Mouse (Mus musculus) activated CD4-positive, CD25-positive, alpha-beta regulatory T cell, adult 4 months (primary cell): ENCODE data around the gene Sec22c. TPM values are rescaled to one million over a fixed set of nuclear protein-coding genes. Genes with fewer than 3 reads are reported as not detected.
A peak's percentile ranks its signal among the peaks of the same experiment; 100 is the strongest.

Source experiments
- ATAC-seq: one replicate; pipeline ENCODE4 v1.8.0; 2017
- polyA plus RNA-seq, 2 experiments: library from polyadenylated mRNA; unstranded; fragments of 100-300 nt; shearing (Covaris generic); gene quantifications; one replicate each; pipeline ENCODE4 v1.2.1; 2017

Gene Sec22c
- polyA plus RNA-seq = 10 to 100 TPM; 13.3 to 17.7 TPM

DNA sequence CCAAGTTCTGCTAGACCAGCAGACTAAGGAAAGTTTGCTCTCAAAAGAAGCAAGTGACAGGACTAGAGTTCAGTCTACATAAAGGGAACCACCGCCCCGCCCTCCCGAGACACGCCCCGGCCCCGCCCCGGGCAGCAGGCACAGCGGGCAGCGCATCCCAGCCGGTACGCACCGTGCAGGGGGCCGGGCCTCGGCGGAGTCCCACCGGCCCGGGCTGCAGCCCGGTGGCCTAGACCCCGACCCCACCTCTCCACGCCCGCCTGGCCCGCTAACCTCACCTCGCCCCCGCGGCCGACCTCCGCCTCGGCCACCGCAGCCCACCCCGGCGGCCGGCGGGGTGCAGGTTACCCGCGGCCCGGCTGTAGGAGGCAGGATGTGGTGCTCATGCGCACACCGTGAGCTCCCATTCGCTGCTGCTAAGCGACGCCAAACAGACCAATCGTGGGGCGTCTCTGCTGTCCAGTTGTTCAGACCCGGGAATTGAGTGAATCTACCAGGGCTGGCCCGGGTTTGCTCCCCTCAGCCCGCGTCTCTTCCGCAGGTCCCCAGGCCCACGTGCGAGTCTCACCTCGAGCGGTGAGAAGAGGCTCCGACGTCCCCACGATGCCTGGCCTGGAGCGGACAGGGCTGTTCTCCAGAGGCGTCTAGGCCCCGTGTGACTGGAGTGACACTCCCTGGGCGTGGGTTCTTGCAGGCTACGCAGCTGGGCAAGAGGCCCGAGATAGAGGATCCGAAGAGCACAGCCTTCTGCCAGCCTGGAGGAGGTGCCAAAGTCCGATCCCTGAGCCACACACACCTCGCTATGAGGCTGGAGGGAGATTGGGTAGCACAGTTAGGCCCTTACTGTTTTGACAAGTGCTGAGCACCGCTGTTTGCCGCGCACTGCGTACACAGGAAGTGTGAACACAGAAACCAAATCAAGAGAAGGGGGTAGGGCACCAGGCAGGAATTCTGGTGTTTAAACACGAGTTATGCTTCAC is at the start of gene Sec22c:
Sec22c (minus strand) TSS at position 845 of the 980 bp plus-strand sequence.
- peak; percentile 82 for ATAC-seq

DNA sequence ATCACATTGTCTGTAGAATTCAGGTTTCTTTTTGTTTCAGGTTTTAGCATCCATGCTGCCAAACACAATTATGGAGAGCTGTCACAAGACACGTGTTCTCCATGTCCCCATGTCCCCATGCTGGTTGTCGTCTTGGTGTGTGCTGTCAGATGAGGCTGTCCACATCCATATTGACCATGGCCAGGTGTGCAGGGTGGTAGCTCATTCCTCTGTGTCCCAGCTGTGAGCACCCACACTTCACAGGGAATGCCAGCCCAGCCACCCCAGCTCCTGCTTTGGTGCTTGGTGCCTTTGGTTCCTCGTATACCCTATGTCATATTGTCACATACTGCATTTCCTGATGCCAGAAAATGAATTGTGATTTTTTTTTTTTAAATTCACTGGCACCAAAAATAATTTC is 49.3 kb upstream of the Sec22c start:
- no peak for ATAC-seq

DNA sequence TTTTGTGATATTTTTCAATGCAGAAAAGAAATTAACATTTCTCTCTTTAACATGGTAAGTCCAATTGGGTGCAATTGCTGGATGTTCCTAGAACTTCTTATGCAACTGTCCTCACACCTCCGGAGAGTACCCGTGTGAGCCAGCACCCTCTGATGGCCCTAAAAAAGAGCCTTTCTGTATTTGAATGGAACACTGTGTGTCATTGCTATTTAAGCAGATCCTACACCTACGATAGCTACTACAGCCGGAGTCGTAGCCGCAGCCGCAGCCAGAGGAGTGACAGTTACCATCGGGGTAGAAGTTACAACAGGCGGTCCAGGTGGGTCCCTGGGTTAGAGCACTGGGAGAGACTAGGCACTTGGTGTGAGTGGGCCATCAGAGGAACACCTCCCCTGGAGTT is 47.5 kb upstream of the Sec22c start:
- no peak for ATAC-seq

DNA sequence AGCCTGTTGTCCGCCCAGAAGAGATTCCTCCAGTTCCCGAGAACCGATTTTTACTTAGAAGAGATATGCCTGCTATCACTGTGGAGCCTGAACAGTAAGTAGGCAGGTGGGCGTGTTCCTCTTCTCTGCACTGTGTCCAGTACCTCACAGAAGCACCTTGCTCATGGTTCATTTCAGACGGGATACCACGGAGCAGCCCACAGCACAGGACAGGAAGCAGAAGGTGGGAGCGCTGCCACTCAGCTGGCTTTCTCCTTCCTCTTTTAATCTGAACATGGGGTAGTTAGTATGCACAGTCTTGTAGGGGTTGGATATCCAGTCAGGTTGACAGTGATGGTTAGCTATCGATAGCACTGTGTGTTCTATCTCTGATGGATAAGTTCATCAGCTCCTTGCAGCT is 38.8 kb upstream of the Sec22c start:
- no peak for ATAC-seq

DNA sequence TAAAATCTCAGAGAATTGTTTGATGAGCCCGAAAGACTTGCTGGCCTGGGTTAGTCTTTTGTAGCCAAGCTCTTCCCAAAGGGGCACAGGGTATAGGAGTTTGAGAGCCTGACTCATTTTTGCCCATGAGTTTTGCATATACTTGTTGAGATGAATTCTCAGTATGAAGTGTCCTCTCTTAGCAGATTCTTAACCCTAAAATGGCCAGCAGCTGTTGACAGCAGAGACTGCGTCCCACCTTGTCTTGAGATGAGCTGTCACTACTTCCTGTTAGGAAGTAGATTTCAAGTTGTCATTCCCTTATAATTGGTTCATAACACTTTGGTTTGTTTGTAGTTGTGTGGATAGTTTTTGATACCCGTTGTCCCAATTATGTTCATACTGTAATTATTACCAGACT is 35.9 kb upstream of the Sec22c start:
- ATAC-seq = peak; percentile 68

DNA sequence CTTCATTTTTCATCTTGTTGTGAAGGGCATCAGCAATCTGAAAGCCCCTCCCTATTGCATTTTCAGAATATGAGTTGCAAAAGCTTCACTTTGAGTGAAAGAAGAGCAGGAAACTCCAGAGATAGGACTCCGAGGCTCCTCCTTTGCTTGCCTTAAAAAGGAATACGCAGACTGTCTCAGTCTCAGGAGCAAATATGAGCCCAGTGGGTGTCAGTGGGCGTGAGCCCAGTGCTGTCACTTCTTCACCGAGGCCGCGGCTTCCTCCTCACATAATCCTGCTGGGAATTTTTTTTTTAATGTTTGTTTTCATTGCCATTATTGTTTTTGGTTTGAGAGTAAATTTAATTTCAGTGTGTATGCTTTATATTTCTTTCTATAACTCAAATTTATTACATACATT is 35.2 kb upstream of the Sec22c start:
- no peak for ATAC-seq

DNA sequence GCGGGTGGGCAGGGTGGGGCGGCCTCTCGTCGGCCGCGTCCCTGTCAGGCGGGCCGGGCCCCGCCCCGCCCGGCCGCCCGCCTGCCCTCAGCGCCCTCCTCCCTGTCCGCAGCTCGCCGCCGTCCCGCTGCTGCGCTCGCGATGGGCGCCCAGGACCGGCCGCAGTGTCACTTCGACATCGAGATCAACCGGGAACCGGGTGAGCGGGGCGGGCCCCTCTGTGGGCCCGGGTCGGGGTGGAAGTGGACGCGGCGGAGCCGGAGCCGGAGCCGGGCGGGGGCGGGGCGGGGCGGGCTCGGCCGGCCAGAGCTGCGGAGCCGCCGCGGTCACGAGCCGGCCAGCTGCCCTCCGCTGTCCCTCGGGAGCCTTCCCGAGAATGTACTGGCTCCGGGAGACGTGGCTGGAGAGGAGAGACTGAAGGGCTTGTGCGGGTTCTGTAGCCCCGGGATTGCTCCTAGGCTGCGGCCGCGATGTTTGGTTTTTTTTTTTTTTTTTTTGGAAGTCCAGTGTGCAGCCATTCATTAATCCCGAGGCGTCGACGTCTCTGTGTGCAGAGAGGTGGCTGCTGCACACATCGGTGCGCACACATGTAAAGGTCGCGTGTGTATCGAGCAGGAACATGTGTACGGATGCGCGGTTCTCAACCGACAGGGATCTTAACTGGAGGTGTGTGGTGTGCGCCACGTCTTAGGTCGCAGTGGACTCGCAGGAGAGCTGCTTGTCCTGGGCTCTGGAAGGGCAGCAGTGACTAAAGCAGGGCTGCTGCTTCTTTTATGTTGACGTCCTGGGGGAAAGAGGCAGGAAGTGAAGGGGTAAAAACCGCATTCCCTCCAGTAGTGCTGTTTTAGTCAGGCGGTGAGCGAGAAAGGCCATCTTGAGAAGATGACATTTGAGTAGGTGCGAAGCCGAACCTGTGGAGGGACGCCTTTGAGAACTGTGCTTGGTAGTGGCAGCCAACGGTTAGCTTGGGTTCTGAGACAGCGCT is 14.3 kb upstream of the Sec22c start:
- peak; percentile 29 for ATAC-seq

DNA sequence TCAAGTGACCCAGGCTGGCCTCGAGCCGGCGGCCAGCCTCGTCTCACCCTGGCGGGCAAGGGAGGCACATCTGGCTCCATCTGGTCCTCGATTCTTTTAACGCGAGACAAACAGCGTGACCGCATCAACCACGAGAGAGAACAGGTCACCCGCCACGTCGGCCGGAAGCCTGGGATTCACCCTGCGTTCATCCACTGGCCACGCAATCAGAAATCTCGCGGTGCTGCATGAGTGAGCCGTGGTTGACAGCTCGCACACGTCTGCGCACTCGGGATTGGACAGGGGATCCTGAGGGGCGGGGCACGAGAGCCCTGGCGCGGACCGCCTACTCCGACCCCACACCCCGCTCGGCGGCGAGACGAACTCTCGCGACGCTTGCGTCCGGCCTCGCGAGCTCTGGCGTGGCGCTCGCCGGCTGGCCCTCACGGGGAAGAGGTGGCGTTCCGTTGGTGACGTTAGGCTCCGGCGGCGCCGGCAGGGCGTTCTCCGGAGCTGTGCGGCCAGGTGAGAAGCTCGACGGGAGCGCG is 13.6 kb upstream of the Sec22c start, which contains the start of gene Nktr:
Nktr (plus strand) TSS at position 378 of the 527 bp plus-strand sequence.
- ATAC-seq = peak; percentile 89

DNA sequence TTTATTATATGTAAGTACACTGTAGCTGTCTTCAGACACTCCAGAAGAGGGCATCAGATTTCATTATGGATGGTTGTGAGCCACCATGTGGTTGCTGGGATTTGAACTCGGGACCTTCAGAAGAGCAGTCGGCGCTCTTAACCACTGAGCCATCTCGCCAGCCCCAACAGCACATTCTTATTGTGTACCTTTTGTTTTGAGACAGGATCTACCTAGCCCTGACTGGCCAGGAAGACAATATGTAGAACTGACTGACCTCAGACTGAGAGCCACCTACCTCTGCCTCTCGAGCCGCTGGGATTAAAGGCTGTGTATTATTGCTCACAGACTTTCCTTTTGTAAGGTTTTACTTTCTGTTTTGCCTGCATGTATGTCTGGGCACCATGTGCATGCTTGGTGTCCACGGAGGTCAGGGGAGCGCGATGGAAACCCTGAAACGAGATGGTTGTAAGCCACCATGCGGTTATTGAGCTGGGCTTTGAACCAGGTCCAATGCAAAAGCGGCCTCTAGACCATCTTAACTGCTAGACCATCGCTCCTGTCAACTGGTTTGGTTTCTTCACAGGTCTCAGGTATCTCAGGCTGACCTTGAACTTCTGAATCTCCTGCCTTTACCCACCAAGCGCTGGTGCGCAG is 12.9 kb upstream of the Sec22c start:
- ATAC-seq = peak; percentile 40

DNA sequence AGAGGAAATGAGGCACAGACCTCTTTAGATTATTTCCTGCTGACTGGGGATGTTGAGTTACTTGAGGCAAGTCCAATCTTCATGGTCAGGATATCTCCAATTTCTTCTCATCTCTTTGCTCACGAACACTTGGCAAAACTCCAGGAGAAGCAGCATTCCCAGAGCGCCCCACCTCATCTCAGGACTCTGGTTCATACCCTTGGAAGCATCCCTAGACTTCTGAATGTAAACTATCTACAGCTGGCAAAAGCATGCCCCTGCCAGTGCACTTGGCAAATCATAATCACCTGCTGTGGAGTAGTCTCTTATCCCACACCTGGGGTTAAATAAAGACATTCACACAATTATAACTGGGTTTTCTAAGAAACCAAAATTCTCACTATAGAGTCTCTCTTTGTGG is 11.8 kb upstream of the Sec22c start:
- ATAC-seq = no peak

DNA sequence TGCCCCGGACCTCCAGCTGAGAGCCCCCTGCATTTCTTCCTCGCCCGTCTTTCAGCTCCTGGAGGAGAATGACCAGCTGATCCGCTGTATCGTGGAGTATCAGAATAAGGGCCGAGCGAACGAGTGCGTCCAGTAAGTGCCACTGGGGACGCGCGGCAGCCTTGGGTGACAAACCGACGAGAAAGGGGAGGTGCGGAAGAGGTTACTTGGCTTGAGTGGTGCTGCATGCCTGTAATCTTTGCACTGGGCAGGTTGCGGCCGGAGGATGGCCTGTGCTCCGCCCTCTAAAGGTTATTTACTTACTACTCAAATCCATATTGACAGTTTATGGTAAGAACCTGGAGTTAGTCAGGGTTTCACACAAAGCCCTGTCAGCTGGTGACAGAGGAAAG is 5.3 kb upstream of the Sec22c start:
- peak; percentile 33 for ATAC-seq

DNA sequence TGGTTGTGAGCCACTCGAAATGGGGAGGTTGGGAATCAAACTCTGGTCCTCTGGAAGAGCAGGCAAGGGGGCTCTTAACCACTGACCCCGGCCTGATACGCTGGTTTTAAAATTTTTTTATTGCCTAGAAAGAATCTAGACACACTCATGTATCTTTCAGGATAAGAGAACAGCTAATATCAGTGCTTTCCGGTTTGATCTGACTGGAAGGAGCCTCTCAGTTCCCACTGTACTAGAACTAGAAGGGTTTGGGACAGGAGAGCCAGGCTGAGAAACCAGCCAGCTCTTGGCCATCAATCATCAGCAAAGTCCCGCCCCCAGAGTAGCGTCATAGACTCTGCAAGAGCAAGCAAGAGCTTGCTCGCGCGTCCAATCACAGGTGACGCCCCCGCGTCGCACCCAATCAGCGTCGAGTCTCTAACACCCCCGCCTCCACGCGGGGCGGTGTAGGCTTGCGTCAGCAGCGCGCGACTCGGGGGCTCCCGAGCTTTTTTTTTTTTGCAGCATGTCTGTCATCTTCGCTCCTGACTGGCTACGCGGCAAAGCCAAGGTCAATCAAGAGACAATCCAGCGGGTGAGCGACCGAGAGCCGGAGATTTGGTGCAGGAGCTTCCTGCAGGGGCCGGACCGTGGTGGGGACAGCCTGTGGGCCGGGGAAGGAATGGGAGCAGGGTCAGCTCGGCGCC is 4.8 kb upstream of the Sec22c start, which contains the start of gene Ss18l2:
Ss18l2 (plus strand) TSS at position 432 of the 686 bp plus-strand sequence.
- peak; percentile 91 for ATAC-seq

DNA sequence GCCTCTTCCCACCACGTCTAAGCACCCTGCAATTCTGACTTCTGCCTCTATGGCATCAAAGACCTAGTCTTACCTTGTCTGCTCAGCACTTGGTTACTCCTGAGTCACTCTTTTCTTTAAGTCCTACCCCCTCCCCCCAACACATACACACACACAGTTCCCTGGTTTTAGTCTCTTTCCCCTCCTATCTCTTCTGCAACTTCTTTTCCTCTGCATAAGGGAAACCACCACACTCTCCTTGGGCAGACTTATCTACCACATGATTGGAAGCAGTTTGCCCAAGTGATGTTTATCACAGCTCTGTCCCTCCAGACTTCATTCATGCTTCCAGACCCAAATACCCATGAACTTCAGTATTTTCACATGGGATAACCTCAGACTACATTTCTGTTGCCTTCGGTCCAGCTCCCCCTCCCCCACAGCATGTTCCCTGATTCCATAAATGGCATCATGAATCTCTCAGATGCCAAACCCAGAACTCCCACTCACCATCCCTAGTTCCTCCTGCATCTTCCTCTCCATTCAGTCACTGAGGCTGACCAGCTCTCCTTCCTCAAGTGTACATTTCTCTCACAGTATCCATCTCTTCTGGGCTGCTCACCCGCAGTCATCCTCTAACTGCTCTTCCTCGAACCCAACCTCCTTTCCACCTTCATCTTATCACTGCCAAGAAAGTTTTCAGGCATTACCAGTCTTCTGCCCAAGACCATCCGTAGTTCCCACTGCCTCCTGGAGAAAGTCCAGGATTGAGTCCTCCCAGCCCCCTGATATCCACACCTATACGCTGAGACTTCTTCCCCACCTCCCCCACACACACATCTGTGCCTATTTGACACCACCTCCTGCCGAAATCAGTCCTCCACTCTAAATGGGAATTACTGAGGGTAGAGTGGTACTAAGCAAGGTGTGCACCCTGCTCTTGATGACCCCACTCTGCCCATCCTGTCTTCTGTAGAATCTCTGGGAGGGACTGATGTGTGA is 3.5 kb upstream of the Sec22c start:
- ATAC-seq = no peak

DNA sequence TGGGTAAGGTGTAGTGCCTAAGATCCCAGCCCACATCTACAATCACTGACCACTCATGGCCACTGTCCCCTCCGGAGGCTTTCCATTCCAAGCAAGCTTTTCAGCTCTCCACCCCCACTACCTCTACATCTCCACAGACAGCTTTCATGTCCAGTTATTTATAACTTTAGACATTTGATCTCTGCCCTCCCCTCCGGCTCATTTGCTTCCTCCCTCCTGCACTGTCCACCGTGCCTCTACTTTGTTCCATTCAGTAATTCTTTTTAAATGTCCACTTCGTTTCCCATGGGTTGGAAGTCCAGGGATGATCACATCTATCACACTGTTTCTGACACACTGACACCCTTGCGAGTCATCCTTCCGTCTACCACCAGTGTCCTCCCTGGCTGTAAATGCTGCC is 2.5 kb upstream of the Sec22c start:
- no peak for ATAC-seq

DNA sequence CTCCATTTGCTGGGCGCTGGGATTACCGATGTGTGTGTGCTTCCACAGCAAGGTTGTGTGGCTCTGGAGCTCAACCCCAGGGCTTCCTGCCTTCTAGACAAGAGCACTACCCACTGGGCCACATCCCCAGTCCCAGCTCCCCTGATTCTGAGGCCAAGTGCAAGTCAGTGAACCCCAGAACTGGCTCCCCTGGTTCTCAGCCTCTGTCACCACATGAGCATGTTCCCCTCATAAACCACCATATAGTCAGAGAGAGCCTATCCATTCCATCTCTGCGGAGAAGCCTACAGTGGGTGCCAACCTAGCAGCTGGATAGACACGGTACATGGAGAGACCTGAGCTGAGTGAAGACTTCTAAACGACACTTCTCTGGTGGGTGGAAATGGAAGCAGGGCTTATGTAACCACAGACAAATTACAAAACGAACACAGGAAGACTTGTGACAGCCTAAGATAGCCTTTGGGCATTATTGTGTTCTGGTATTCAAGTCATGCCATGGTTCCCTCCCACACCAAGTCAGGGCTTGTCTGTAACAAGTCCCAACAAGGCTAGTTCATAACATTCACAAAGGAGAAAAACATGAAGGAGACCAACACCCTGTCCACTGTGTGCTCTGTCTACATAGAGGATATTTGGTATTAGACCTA is 862 bp upstream of the Sec22c start:
- ATAC-seq = no peak

DNA sequence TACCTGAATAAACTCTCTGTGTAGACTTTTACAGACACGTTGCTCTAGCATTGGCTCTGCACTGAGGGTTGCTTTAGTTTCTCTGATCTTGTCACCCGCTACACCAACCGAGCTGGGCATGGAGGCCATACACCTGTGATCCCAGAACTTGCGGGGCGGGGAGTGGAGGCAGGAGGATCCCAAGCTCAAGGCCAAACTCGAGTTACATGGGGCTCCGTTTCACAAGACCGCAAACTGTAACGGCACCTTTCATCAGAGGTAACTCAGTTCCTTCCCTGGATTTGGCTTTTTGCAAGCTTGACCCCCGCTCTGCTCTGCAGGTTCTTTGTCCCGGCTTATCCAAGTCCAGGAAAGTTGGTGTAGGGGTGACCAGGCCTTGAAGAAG is 1.0 kb downstream of the Sec22c start:
- ATAC-seq = no peak

DNA sequence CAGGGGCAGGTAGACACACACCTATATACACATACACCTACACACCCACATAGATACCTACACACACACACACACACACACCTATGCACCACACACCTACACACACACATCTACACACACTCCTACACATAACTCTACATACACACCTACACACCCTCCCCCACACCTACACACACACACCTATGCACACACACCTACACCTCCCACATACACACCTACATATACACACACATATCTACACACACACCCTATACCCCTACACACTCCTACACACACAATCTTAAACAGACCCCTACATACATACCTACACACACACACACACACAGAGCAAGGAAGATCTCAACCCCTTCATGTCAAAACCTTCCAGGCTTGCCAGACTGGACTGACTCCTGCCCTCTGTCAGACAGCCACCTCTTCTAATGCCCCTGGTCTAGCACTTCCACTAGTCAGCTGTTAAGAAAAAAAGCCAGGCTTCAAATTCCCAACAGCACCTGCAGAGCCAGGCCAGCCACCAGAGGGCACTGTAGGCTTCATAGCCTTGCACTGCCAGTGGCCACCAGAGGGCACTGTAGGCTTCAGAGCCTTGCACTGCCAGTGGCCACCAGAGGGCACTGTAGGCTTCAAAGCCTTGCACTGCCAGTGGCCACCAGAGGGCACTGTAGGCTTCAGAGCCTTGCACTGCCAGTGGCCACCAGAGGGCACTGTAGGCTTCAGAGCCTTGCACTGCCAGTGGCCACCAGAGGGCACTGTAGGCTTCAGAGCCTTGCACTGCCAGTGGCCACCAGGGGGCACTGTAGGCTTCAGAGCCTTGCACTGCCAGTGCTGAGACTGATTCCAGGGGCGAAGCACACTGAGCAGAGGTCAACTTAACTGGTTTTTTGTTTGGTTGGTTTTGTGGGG is 7.9 kb downstream of the Sec22c start:
- no peak for ATAC-seq

DNA sequence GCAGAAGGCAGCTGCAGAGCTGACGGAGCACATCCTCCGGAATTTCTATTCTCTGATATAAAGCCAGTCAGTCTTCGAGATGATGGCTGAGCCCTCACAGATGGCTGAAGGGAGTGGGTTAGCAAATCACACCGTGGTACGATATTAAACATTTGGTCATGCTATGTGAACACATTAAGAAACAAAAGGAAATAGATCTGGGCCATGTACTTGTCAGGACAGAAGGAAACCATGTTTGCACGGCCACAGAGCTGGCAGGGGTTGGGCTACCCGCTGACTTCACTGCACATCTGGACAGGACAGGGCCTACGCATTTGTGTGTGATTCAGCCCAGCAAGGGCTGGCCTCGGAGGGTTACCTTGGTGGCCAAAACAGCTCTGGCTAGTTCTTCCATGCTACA is 8.7 kb downstream of the Sec22c start:
- ATAC-seq = no peak

DNA sequence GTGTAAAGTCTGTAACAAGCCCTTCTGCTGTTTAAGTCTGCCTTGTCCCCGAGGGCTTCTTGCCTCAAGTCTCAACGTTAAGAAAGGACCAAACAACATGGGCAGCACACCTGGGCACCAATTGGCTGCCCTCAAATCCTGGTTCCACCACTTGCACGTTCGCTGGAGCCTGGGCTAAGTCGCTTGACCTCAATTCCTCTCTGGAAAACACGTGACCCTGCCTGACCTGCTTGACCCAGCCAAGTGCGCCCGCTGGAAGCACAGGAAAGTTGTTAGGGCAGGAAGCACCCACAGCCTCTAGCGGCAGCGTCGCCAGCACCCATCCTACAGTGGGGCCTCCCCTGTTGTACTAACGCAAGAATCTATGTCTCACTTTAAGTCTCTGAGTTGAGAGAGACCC is 10.6 kb downstream of the Sec22c start:
- no peak for ATAC-seq
